Mouse (Mus musculus): Measurements from ENCODE around the gene Arid5b.

Arid5b gene

GRCm38 (mm10) chr10:68193561-68193960 is 85.0 kb downstream of the Arid5b start:
- no peak for DNase-seq (ENCODE audit: low spot score in 2 of 2)

DNA sequence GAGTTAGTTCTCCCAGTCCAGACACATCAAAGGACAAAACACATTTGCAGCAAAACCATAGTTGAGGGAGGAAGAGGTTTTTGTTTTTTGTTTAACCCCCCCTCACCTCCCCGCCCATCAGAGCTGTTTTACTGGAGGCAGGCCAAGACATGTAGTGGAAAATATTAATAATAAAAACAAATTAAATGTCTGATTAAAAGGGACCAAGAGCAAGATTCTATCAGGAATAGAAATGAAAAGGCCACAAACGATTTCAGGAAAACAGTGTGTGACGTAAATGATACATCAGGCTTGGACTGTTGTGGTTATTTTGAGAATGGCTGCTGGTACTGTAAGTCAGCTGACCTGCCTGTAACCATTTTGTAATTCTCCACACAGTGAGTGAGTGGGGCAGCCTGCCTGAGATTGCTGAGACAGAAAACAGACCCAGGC is 85.7 kb downstream of the Arid5b start:
- DNase-seq (ENCODE audit: low spot score in 2 of 2), result no peak

DNA sequence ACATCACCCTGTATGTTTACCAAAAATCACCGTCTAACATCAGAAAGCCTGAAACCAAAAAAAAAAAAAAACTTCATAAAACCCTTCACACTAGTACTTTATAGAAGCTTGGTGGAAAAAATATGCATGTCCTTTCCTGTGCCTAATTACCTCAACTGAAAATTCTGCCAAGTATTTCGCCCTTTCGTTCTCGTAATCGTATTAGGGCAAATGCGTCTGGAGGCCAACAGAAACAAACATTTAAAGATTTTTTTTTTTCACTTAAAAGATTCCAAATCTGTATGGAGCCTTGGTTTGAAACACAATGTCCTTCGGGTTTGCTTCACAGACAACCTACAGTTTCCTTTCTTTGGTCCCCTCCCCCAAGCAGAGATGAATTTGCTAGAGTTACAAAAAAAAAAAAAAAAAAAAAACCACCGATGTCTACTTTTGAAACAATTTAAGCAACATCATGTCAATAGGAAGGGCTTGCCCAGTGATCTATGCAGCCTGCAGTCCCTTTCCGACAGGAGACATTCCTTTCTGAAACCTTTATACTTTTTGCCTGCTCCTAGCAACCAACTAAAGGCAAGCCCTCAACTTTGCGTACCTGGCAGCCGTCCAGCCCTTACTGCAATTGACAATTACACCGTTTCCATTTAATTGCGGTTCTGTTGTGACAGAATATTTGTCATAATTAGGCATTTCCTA is 86.7 kb downstream of the Arid5b start:
- peak in 1 of 2 experiments; percentile 26 for DNase-seq (ENCODE audit: low spot score in 2 of 2)

GRCm38 (mm10) chr10:68191146-68191545 is 87.4 kb downstream of the Arid5b start:
- no peak for DNase-seq (ENCODE audit: low spot score in 2 of 2)

GRCm38 (mm10) chr10:68189847-68190246 is 88.7 kb downstream of the Arid5b start:
- DNase-seq (ENCODE audit: low spot score in 2 of 2), result no peak

- no peak for DNase-seq (ENCODE audit: low spot score in 2 of 2)
Observed at GRCm38 (mm10) chr10:68183096-68183495, 95.4 kb downstream of the Arid5b start.

DNA sequence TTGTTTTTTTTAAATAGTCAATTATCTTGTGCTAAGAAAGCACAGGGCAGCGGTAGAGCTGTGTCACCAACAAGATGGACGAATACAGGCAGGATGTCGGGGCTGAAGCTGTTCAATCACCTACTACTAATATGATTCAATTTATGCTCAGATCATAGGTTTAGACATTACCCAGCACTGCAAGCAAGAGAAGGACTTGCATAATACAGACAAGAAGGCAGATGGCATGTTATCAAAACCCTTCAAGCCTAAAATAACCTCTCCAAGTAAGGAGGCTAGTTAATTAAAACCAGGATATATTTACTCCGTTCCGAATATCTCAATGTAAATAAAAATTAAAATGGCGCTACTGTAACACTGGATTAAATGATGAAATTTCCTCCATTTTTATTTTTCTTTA is 96.3 kb downstream of the Arid5b start:
- DNase-seq (ENCODE audit: low spot score in 2 of 2), result no peak

GRCm38 (mm10) chr10:68181156-68181555 is 97.4 kb downstream of the Arid5b start:
- no peak for DNase-seq (ENCODE audit: low spot score in 2 of 2)

DNA sequence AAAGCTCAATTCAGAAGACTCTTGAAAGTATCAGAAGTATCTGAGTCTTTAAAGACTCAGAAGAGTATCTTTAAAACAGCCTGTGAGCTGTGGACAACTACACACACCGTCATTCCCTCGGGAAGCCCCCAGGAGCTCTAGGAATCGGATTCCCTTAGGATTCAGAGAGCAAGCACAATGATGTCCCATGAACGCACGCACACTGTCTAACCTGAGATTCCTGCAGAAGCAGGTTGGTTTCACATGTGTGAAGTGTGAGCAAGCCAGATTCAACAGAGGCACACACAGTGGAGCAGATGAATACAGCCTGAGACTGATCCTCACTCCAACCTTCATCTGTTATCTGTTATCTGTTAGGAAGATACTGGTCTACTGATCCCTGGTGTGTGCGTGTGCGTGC is 97.8 kb downstream of the Arid5b start:
- DNase-seq (ENCODE audit: low spot score in 2 of 2), result no peak

GRCm38 (mm10) chr10:68180151-68180550 is 98.4 kb downstream of the Arid5b start:
- DNase-seq (ENCODE audit: low spot score in 2 of 2), result no peak

- no peak for DNase-seq (ENCODE audit: low spot score in 2 of 2)
Observed at GRCm38 (mm10) chr10:68179741-68180140, 98.8 kb downstream of the Arid5b start.

GRCm38 (mm10) chr10:68179339-68179738 is 99.2 kb downstream of the Arid5b start:
- no peak for DNase-seq (ENCODE audit: low spot score in 2 of 2)

DNA sequence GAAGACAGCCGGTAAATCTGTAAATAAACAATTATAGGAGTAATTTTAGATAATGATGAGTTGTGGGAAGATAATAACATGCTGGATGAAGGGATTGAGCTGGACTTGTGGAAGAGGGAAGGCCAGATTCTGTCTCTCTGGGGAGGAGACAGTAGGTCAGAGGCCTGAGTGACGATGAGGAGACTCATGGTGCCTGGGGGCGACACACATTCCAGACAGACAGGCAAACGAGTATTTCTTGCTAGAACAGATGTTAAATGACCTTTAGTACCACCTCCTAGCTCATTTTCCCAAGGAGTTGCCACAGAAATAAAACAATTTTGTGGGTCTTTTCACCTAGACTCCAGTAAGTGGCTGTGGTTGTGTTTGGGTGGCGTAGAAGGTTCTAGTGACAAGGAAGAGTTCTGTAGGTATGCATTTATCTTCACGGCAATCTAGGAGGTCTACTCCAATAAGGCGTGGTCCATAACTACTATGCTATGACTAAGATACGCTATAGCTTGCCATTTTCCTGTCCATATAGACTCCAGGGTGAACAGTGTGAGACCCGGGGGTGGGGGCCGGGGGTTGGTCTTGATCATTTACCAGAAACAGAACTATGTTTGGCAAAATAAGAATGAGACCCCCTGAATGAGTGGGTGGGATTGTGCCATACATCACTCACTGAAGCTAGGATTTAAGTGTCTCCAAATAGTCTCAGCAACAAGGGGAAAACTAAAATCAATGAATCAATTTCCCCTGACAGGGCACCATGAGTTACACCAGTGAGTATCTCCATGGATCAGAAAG is 100.6 kb downstream of the Arid5b start:
- DNase-seq (ENCODE audit: low spot score in 2 of 2), result no peak

GRCm38 (mm10) chr10:68175811-68176210 is 102.7 kb downstream of the Arid5b start:
- DNase-seq (ENCODE audit: low spot score in 2 of 2), result no peak

DNA sequence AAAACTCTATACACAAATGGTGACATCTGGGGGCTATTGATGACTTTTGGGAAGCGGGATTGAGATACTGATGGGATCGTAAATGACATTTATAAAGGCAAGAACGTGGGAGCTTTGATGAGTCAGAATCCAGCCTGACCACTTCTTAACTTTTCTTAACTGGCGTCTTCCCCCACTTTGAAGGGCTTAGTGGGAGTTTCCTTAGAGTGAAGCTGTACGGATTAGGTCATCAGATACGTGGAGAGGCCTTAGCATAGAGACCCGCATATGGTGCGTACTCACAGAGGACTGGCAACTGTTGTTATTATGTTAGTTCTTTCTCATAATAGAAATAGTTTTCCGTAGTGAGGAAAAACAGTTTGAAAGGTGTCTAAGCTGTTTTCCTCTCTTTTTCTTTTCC is 104.9 kb downstream of the Arid5b start:
- no peak for DNase-seq (ENCODE audit: low spot score in 2 of 2)

DNA sequence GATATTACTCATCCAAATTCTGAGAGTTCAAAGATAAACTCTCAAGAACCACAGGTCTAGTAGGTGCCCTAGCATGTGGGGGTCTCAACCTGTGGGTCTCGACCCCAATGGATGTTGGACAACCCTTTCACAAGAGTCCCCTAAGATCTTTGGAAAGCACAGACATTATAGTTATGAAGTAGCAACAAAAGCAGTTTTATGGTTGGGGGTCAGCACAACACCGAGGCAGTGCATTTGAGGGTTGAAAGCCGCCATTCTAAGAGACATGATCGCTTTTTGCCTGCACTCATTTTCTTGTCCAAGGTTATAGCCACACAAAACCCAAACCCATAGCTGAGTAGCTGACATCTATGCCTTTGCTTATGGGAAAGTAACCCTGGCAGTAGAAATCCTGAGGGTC is 105.6 kb downstream of the Arid5b start:
- no peak for DNase-seq (ENCODE audit: low spot score in 2 of 2)

GRCm38 (mm10) chr10:68171974-68172373 is 106.6 kb downstream of the Arid5b start:
- DNase-seq (ENCODE audit: low spot score in 2 of 2), result no peak

DNA sequence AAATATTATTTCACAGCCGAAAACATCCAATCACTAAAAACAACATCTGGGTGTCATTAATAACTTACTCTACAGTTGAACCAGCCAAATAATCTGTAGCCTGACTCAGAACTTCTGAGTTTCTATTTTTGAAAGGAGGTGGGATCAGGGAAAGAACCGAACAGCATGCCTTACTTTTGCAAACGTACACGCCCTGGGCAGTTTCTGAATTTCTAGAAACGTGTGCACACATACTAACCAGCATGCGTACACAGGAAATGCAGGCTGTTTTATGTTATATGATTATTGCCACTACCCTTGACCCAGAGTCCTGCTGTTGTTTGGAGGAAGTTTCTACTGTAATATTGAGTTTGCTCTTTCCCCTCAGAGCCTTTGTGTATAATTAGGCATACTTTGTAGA is 109.9 kb downstream of the Arid5b start:
- DNase-seq (ENCODE audit: low spot score in 2 of 2), result no peak

GRCm38 (mm10) chr10:68168141-68168540 is 110.4 kb downstream of the Arid5b start:
- no peak for DNase-seq (ENCODE audit: low spot score in 2 of 2)

DNA sequence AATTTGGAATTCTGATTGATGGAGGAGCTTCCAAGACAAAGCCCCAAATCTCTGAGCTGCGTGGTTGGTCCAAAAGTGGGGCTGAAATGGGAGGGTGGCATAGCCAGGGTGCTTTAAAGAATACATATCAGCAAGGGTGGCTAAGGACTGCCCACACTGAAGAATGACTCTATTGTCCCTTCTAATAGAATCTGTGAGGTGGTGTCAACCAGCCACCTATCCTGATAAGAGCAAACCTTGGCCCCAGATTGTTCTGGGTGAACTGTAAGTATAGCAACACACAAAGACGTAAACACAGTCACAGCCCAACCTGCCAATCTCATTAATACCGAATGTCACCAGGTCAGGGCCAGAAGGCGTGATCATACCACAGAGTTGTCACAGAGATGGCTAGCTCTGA is 111.4 kb downstream of the Arid5b start:
- DNase-seq (ENCODE audit: low spot score in 2 of 2), result no peak

- DNase-seq (ENCODE audit: low spot score in 2 of 2), result no peak
Observed at GRCm38 (mm10) chr10:68166695-68167086, 111.8 kb downstream of the Arid5b start.

GRCm38 (mm10) chr10:68165709-68166694 is 112.5 kb downstream of the Arid5b start:
- no peak for DNase-seq (ENCODE audit: low spot score in 2 of 2)

Data from frontal cortex, postnatal 25 days (tissue).